Mouse (Mus musculus): ENCODE results near the gene Gm9844. TPM values are rescaled to one million over a fixed set of nuclear protein-coding genes. Genes with fewer than 3 reads are reported as not detected.

The Gm9844 gene
- polyA plus RNA-seq, 1 experiment from 2014 or later = 12.4 TPM

DNA sequence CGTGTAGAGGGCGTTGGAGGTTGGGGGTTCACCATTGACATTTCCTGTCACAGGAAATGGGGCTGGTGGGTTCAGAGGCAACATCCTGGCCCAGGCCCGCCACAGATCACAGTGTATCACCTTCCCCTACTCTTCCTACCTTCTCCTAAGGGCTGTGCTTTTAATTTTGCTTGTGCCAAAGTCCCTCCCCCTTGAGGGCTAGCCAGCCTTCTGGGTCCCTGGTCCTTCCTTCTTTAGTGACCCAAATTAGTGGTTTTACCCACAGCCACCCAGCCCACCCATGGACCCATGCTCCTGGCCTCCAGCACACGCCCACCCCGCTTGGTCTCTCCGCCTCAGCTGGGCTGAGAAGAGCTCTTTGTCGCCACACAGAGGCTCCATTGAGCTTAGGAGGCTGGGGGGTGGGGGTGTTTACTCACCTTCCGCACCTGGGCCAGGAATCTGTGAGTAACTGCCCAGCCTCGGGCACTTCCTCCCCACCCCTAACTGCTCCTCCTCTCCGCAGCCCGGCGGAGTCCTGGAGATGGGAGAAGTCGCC, 45.3 kb downstream of the Gm9844 start:
- no peak overlapping the region for H3K9ac ChIP-seq (ENCODE audit: low read depth, low read length)
- 29% methylated on average over 13 of the region's 13 CpGs for WGBS (ENCODE audit: insufficient replicate concordance)
- no peak for ATAC-seq (replicated peaks; ENCODE audit: insufficient number of reproducible peaks, low FRiP score, low TSS enrichment)
- H3K27ac ChIP-seq (ENCODE audit: low read depth, low read length) = no peak overlapping the region
- H3K4me2 ChIP-seq = peak overlapping the region; percentile 15; the same call in 1 of the 2 replicates
- H3K4me3 ChIP-seq (ENCODE audit: low read depth, low read length) = no peak overlapping the region
- H3K36me3 ChIP-seq (ENCODE audit: control insufficient read depth, insufficient read depth, low read length) = no peaks in the 10 kb centered on the region
- peaks cover 31% of the 10 kb centered on the region for H3K4me1 ChIP-seq (ENCODE audit: control insufficient read depth, insufficient read depth, low read length)
- H3K27me3 ChIP-seq (ENCODE audit: control insufficient read depth, insufficient read depth, low read length) = no peaks in the 10 kb centered on the region
- no peaks in the 10 kb centered on the region for H3K9me3 ChIP-seq (replicated peaks; ENCODE audit: control insufficient read depth, low read length)

Other genes with a start within 250 kb of the Gm9844 start
- gene Lypd3, start 225.7 kb upstream of the Gm9844 start, polyA plus RNA-seq (2014; fragmentation: Nextera tagmentation; extraction: Ambion mirVana) = 0.09 TPM in 1 of 2 replicates, not detected in the other
- not detected in 2 replicates for gene Tex101, start 185.5 kb upstream of the Gm9844 start, polyA plus RNA-seq (2014; fragmentation: Nextera tagmentation; extraction: Ambion mirVana)
- not detected in 2 replicates for gene BC049730, start 153.0 kb upstream of the Gm9844 start, polyA plus RNA-seq (2014; fragmentation: Nextera tagmentation; extraction: Ambion mirVana)
- not detected in 2 replicates for gene Gm4763, start 135.3 kb upstream of the Gm9844 start, polyA plus RNA-seq (2014; fragmentation: Nextera tagmentation; extraction: Ambion mirVana)
- gene Cd177, start 101.9 kb upstream of the Gm9844 start, polyA plus RNA-seq (2014; fragmentation: Nextera tagmentation; extraction: Ambion mirVana) = 0.11 TPM in 1 of 2 replicates, not detected in the other
- gene Ceacam10, start 85.0 kb upstream of the Gm9844 start, polyA plus RNA-seq (2014; fragmentation: Nextera tagmentation; extraction: Ambion mirVana) = not detected in 2 replicates
- not detected in 2 replicates for gene Lypd4, start 7.7 kb downstream of the Gm9844 start, polyA plus RNA-seq (2014; fragmentation: Nextera tagmentation; extraction: Ambion mirVana)
- gene Dmrtc2, start 7.8 kb downstream of the Gm9844 start, polyA plus RNA-seq (2014; fragmentation: Nextera tagmentation; extraction: Ambion mirVana) = not detected in 2 replicates
- gene Rps19, start 22.2 kb downstream of the Gm9844 start, polyA plus RNA-seq (2014; fragmentation: Nextera tagmentation; extraction: Ambion mirVana) = 1,535 and 1,579 TPM in 2 replicates
- 0.14 and 0.30 TPM in 2 replicates for gene Cd79a, start 35.2 kb downstream of the Gm9844 start, polyA plus RNA-seq (2014; fragmentation: Nextera tagmentation; extraction: Ambion mirVana)
- 59.2 and 63.3 TPM in 2 replicates for gene Arhgef1, start 40.7 kb downstream of the Gm9844 start, polyA plus RNA-seq (2014; fragmentation: Nextera tagmentation; extraction: Ambion mirVana)
- not detected in 2 replicates for gene Gm4881, start 82.3 kb downstream of the Gm9844 start, polyA plus RNA-seq (2014; fragmentation: Nextera tagmentation; extraction: Ambion mirVana)
- gene Rabac1, start 110.5 kb downstream of the Gm9844 start, polyA plus RNA-seq (2014; fragmentation: Nextera tagmentation; extraction: Ambion mirVana) = 157 and 163 TPM in 2 replicates
- 2.3 and 4.1 TPM in 2 replicates for gene Atp1a3, start 143.7 kb downstream of the Gm9844 start, polyA plus RNA-seq (2014; fragmentation: Nextera tagmentation; extraction: Ambion mirVana)
- 5.7 and 8.1 TPM in 2 replicates for gene Grik5, start 210.1 kb downstream of the Gm9844 start, polyA plus RNA-seq (2014; fragmentation: Nextera tagmentation; extraction: Ambion mirVana)
- 14.9 and 15.7 TPM in 2 replicates for gene Zfp574, start 210.4 kb downstream of the Gm9844 start, polyA plus RNA-seq (2014; fragmentation: Nextera tagmentation; extraction: Ambion mirVana)